Mouse (Mus musculus): Measurements from ENCODE around the gene Mex3d.

The Mex3d gene

GRCm38 (mm10) chr10:80387522-80387959 lies at the start of gene Mex3d:
Gene Mex3d, minus strand, starts transcription at chr10:80387659.
- peak; percentile 65 for DNase-seq (ENCODE audit: low read depth)

GRCm38 (mm10) chr10:80436276-80436675 lies 48.8 kb upstream of the Mex3d start:
- DNase-seq (ENCODE audit: low read depth) = no peak

DNA sequence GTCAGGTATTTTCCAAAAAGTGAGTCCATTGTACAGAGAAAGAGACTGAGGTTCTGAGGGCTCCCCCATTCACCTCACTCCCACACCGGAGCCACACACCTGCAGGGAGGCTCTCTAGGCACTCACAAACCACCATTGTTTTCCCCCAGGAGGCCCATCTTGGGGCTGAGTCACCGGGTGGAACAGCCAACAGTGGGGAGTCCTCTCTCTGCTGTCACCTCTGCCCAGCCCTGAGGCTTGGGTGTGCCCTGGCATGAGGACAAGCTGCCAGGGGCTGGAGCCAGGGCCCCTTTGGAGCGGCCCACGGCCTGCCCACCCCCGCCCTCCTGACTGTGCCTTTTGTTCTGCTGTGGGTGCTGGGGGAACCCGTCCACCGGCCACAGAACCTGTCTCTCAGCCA lies 48.3 kb upstream of the Mex3d start:
- DNase-seq (ENCODE audit: low read depth) = peak; percentile 43

- no peak for DNase-seq (ENCODE audit: low read depth)
These were observed 47.4 kb upstream of the Mex3d start for GRCm38 (mm10) chr10:80434823-80435222.

DNA sequence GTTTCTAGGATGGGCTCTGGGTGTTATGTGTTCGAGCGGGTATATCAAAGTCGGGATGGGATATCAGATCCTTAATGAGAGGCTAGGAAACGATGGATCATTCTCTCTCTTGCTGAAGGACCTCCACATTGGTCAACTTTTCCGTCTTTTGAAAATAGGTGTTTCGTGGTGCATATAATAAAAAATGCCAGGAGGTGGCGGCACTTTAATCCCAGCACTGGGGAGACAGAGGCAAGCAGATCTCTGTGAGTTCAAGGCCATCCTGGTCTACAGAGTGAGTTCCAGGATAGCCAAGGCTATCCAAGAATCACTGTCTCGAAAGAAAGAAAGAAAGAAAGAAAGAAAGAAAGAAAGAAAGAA lies 46.8 kb upstream of the Mex3d start:
- DNase-seq (ENCODE audit: low read depth) = no peak

DNA sequence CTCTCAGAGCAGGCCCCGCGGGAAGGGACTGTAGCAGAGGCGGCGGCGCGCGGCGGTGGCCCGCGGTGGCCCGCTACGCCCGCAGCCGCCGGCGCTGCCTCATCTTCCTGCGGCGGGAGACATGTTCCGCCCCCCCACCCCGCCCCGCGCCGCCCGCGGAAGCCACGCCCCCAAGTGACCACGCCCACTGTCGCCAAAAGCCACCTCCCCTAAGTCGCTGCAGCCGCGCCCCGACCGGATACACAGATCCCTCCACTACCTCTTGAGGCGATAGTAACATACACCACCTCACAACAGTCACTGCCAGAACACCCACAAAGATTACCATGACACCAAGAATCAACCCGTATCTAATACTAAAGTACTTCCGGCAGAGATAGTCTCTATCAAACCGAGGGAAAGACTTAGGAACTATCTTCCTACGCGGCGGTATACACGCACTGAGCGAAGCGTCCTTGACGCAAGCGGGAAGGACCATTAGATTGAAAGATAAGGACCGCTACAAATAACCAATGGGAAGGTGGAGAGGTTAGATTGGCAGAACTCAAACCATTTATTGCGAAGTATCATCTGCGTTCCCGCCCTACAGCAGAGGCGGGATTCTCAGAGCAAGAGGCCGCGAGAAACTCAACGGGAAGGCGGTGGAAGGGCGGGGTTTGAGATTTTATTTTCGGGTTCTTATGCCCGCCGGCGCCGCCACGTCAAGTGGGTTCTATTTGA lies 46.2 kb upstream of the Mex3d start, which contains the start of gene Tcf3:
Gene Tcf3, minus strand, starts transcription at position 135 of the 720 bp plus-strand sequence.
- DNase-seq (ENCODE audit: low read depth) = peak; percentile 93

- no peak for DNase-seq (ENCODE audit: low read depth)
These were observed 45.6 kb upstream of the Mex3d start for GRCm38 (mm10) chr10:80432936-80433512.

DNA sequence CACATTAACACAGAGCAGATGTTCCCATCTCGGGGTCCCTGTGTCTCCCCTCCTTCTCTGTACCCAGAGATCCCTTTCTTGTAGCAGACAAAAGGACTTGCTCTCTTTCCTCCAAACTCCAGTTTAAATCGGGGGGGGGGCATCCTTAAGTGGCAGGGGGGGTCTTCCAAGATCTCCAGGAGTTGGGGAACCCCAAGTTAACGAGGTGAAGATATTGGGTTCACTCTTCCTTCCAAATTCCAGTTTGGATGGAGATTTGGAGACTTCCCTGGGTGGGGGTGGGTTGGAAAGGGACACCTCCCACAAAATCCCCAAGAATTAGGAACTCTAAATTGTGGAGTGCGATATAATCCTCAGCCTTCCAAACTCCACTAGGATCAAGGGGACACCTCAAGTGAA lies 44.9 kb upstream of the Mex3d start:
- DNase-seq (ENCODE audit: low read depth) = no peak

DNA sequence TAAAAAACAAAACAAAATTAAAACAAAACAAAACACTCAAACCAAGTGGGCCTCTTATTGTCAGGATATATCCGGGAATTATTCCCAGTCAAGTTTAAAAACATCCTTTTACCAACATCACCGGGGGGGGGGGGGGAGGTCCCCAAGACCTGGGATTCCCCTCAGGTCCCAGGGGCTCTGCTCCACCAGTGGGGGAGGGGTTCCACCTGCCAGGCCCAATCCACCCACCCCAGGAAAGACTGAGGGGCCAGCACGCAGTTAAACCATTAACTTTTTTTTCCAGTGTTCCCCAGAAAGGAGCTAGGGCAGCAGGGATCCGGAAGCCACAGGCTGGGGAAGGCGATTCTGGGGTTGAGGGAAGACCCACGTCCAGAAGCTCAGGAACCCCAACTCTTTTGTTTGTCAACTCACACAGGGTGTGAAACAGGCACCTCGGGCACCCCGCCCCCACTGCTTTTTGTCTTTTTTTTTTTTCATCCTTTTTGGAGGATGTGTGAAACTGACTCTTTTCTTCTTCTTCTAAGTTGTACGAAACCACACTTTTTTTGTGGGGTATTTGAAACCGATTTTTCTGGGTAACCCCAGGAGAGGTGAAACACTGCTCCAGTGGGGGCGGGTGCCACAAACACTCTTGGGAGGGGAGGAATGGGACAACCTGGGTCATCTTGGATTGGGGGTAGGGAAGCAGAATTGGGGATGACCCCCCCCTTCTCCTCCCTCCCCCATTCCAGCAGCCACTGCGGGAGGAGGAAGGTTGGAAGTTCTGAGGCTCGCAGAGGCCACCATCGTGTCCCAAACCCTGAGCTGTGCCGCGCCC lies 44.3 kb upstream of the Mex3d start:
- no peak for DNase-seq (ENCODE audit: low read depth)

DNA sequence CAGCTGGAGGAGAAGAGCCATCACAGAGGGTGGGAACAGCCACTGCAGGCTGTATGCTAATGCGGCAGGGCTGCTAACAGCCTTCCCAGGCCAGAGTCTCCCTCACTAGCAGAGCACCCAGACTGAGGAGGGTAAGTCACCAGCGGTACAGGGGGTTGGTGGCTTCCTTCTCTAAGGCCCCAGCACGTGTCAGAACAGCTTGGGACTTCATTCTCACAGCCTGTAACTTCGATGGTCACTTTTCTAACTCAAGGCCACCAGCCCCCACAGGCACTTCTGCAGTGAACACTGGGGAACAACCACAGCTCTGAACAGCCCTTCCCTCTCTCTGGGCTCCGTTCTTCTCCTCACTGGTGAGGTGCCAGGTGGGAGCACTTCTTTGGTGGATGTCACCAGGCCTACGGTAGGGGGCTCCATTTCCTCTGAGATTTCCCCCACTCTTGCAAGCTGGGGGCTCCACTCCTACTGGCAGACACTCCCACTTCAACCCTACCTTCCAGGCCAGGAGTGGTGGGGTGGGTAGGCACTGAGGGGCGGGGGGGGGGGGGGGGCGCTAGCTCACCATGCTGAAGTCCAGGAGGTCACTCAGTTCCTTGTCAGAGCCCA lies 43.0 kb upstream of the Mex3d start:
- DNase-seq (ENCODE audit: low read depth) = no peak

DNA sequence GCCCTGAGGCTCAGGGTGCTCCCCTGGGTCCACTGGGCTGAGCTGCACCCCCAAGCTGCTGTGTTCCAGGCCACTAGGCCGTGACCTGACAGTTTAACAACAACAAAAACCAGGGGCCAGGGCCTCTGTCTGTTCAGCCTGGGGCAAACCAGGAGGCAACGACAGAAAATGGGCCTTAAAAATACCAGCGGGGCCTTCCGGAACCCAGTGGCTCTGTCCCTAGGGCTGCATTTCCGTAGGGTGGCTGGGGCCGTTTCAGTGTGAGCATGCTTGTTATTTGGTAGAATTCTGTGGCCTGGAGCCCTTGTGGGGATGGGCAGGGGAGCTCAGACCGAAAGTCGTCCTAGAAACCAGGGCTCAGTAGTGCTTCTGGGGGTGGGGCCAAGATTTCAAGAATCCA lies 42.3 kb upstream of the Mex3d start:
- DNase-seq (ENCODE audit: low read depth) = no peak

DNA sequence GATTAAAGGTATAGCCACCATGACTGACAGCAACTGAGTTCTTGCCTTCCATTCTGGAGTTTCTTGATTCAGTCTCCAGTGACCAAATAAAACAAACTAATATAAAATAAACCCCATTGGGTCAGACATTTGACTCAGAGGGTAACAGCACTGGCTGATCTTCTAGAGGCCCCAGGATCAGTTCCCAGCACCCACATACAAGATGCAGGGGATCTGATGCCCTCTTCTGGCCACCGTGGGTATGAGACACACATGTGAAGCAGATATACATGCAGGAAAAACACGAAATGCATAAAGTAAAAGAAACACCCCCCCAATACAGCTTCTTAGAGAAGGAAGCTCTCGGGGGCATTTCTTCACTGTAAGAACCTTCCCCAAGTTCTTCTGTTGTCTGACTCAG lies 37.6 kb upstream of the Mex3d start:
- DNase-seq (ENCODE audit: low read depth) = no peak

GRCm38 (mm10) chr10:80423562-80423961 lies 36.1 kb upstream of the Mex3d start:
- no peak for DNase-seq (ENCODE audit: low read depth)

DNA sequence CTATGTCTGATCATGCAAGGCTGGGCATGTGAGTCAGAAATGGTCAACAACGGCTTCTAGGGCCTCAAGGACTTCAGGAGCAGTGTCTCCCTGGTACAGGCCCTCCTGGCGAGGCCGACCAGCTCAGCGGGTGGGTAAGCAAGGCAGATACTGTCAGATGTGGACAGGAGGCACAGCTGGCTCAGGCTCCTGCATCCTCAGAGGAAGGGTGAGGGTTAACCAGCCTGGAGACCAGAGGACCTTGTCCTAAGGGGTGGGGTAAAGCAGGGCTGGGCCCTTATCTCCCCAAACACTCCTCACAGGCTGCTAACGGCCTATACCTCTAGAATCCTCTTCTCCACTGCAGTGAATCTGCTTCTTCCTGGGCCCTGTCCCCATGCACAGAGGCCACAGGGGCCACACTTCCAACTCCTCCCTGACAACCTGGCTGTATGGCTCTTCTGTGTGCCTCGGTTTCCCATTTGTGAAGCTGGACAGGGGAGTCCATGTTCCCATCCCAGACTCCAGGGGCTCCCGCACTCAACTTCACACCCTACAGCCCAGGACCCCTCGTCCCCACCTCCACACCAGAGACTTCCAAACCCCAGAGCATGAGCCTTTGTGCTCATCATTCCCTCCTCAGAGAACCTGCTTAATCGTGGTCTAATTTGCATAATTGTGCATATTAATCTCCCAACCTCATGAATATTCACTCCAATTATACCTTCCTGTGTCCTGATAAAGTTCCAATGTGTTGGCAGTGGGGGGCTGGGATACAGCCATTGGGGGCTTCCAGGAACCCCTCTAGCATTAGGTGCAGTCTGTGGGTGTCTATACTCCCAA lies 34.4 kb upstream of the Mex3d start:
- no peak for DNase-seq (ENCODE audit: low read depth)

DNA sequence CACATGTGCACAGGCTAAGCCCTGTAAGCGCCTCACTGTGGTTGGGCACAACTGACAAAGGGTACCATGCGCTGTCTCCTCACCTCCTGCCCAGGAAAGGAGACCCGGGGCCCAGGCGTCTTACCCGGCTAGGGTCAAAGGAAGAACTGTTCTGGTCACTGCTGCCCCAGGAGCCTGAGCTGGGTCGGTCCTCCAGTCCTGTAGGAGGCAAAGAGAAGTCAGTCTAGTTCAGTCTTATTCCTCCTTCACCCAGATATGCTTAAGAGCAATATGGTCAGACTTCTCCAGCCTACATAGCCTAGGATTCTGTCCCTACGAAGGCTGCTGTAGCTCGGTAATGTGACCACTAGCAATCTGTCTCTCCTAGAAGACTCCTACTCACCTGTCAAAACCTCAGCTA lies 33.7 kb upstream of the Mex3d start:
- DNase-seq (ENCODE audit: low read depth) = no peak

DNA sequence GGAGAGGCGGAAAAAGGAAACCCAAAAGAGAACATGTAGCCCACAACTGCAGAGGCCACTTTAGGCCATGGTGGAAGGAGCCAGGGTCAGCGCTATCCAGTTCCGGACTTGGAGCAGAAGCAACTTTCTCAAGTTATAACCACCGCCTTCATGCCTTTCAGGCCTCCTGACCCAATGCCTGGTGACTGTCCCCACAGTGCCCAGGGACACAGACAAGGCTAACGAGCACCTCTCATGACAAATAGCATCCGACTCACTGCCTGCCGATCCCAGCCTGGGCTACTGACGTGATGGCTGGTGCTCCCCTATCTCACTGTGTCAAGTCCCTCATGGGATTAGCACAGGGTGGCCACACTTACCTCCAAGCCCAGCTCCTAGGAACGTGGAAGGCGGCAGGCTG lies 33.3 kb upstream of the Mex3d start:
- no peak for DNase-seq (ENCODE audit: low read depth)

DNA sequence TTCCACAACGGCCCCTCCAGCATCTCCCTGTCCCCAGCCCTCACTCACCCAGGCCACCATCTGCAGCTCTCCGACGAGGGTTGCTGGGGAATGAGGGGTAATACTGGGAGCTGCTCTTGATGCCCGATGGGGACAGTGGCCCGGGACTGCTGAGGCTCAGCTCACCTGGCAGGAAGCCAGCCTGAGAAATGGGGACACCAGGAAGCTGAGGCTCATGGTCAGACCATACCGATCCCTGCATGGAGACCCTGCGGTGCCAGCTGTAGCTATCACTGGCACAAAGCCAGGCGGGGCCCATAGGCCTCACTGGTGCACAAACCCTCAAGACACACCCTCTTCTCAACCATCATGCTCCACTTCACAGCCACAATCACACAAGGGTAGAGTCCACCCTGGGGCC lies 32.0 kb upstream of the Mex3d start:
- no peak for DNase-seq (ENCODE audit: low read depth)

GRCm38 (mm10) chr10:80418311-80418710 lies 30.9 kb upstream of the Mex3d start:
- DNase-seq (ENCODE audit: low read depth) = no peak

DNA sequence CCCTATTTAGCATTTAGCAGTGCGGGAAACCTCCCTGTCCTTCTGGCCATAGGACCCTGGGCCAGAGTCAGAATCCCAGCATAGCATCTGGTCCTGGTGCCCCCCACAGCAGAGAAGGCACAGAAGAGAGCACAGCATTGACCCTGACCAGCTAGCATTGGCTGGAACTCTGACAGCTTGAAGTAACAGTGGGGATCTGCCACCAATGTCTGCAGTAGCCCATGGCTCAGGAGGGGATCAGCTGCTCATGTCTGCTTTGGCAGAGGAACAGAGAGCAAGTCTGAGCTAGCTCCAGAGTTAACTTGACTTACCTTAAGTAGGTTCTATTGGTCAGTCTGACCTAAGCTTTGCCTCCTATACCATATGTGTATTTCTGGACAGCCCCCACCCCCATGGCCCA lies 30.4 kb upstream of the Mex3d start:
- DNase-seq (ENCODE audit: low read depth) = no peak

GRCm38 (mm10) chr10:80417371-80417770 lies 29.9 kb upstream of the Mex3d start:
- DNase-seq (ENCODE audit: low read depth) = no peak

DNA sequence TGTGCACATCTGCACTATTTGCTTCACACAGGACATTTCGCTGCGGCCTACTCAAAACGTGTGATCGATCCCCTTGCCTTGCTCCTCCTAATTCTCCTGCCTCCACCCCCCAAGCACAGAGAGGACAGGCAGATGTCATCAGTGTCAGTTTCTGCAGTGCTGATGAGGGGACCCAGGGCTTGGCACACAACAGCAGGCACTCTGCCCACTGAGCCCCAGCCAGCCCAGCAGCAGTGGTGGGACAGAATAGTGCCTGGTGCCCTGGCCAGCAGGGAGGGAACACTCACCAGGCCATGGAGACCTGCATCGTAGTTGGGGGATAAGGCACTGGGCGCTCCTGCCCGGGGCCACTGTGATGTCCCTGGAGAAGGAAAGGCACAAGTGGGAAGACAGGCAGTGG lies 28.1 kb upstream of the Mex3d start:
- DNase-seq (ENCODE audit: low read depth) = no peak

Data from c-Kit-positive CD71-negative TER-119-negative erythroid progenitor cells, embryonic 14.5 days (primary cell).